Mouse (Mus musculus) C2C12 (cell line): ENCODE measurements at regions not wholly inside any gene's neighbourhood (a gene's known extent, or its start where the extent isn't known, plus 50 kb on each side); places are given as distances from the start of the nearest gene placed in this dataset.

Experiments used
- H3K27me3 ChIP-seq: one replicate; pipeline ENCODE4 v1.6.1; 2011; ENCODE audit not compliant: control insufficient read depth, insufficient read depth, insufficient read length
- H3K36me3 ChIP-seq: one replicate; pipeline ENCODE4 v1.6.1; 2011; ENCODE audit not compliant: control insufficient read depth, insufficient read depth
- H3K4me3 ChIP-seq: one replicate; pipeline ENCODE4 v1.5.1; 2011; ENCODE audit warnings: mild to moderate bottlenecking, control low read depth; ENCODE audit not compliant: poor library complexity, insufficient read depth, severe bottlenecking
- H3K79me2 ChIP-seq: one replicate; pipeline ENCODE4 v1.6.1; 2011; ENCODE audit not compliant: control insufficient read depth, insufficient read depth
- H3K79me3 ChIP-seq: one replicate; pipeline ENCODE4 v1.6.1; 2011; ENCODE audit warnings: low read depth, control low read depth
- H3ac ChIP-seq: one replicate; pipeline ENCODE3; 2011; ENCODE audit warnings: low read depth; ENCODE audit not compliant: control insufficient read depth, insufficient read length
- CEBPB ChIP-seq: IDR thresholded peaks from one replicate; pipeline ENCODE4 v1.6.1; 2011; ENCODE audit warnings: low read depth, mild to moderate bottlenecking, control low read depth, moderate library complexity
- CTCF ChIP-seq: IDR thresholded peaks from one replicate; pipeline ENCODE4 v1.5.1; 2011; ENCODE audit not compliant: control insufficient read depth, insufficient read depth, insufficient read length
- FOSL1 ChIP-seq: IDR thresholded peaks from one replicate; pipeline ENCODE4 v1.8.0; 2011; ENCODE audit warnings: mild to moderate bottlenecking, low read length; ENCODE audit not compliant: poor library complexity, insufficient read depth, severe bottlenecking
- MAX ChIP-seq: IDR thresholded peaks from one replicate; pipeline ENCODE4 v1.6.1; 2011; ENCODE audit warnings: mild to moderate bottlenecking, control low read depth
- MYOD1 ChIP-seq: IDR thresholded peaks from one replicate; pipeline ENCODE4 v1.6.1; 2011; ENCODE audit warnings: low read depth; ENCODE audit not compliant: control insufficient read depth, insufficient read length
- MYOG ChIP-seq: IDR thresholded peaks from one replicate; pipeline ENCODE4 v1.6.1; 2011; ENCODE audit not compliant: control insufficient read depth, insufficient read length; ENCODE audit errors: extremely low read depth
- USF1 ChIP-seq: IDR thresholded peaks from one replicate; pipeline ENCODE4 v1.6.1; 2011; ENCODE audit warnings: low read depth, mild to moderate bottlenecking, control low read depth, moderate library complexity

- Histone ChIP-seq H3K4me3 (no peak overlapping the region), H3K27me3 (no peaks in the 10 kb centered on the region), H3K36me3 (no peaks in the 10 kb centered on the region), H3K79me3 (no peaks in the 10 kb centered on the region), H3ac (no peak overlapping the region), H3K79me2 (no peaks in the 10 kb centered on the region)
- TF ChIP-seq MYOD1 (no peak), USF1 (no peak), MAX (no peak), CEBPB (peak; percentile 54), MYOG (no peak), CTCF (no peak), FOSL1 (peak; percentile 69)
Measured at GRCm38 (mm10) chr17:54154536-54154935, 144.3 kb downstream of the Slc5a7 start.
